Mouse (Mus musculus) kidney, embryonic 15.5 days (tissue): ENCODE data around the gene A230072I06Rik. TPM values are rescaled to one million over a fixed set of nuclear protein-coding genes. Genes with fewer than 3 reads are reported as not detected.

ENCODE experiments used
- ATAC-seq: fragments of 200-750 bp; cut with Nextera tagmentation; replicated peaks from 2 replicates; pipeline ENCODE4 v1.8.0; 2017; ENCODE audit warnings: moderate TSS enrichment; ENCODE audit not compliant: low FRiP score
- H3K27ac ChIP-seq: fragments of 300-500 bp; sonication (generic); 2 replicates; pipeline ENCODE4 v1.5.1; 2015; ENCODE audit warnings: mild to moderate bottlenecking, inconsistent platforms
- H3K27me3 ChIP-seq: fragments of 300-500 bp; sonication (generic); 2 replicates; pipeline ENCODE4 v1.6.1; 2015; ENCODE audit warnings: inconsistent platforms
- H3K36me3 ChIP-seq: fragments of 300-500 bp; sonication (generic); 2 replicates; pipeline ENCODE4 v1.6.1; 2015; ENCODE audit warnings: inconsistent platforms
- H3K4me1 ChIP-seq: fragments of 300-500 bp; sonication (generic); 2 replicates; pipeline ENCODE4 v1.6.1; 2015; ENCODE audit warnings: inconsistent platforms
- H3K4me2 ChIP-seq: fragments of 300-500 bp; sonication (generic); 2 replicates; pipeline ENCODE4 v1.6.1; 2015; ENCODE audit warnings: moderate library complexity, mild to moderate bottlenecking, inconsistent platforms
- H3K4me3 ChIP-seq: fragments of 300-500 bp; sonication (generic); replicated peaks from 2 replicates; pipeline ENCODE4 v1.5.1; 2015; ENCODE audit warnings: mild to moderate bottlenecking, inconsistent platforms
- H3K9ac ChIP-seq: fragments of 300-500 bp; sonication (generic); 2 replicates; pipeline ENCODE4 v1.6.1; 2015; ENCODE audit warnings: mild to moderate bottlenecking, inconsistent platforms
- H3K9me3 ChIP-seq: fragments of 300-500 bp; sonication (generic); replicated peaks from 2 replicates; pipeline ENCODE4 v1.6.1; 2016; ENCODE audit warnings: inconsistent platforms
- WGBS: fragments of 180-500 bp; shearing (Covaris S2); methylation state at CpG from one replicate; pipeline ENCODE4 v1.1.7; 2015; ENCODE audit warnings: mixed read lengths; 5-methylcytosine and 5-hydroxymethylcytosine counted together
- polyA plus RNA-seq: library from polyadenylated mRNA; unstranded; fragments of >200 nt; fragmentation: Nextera tagmentation; extraction: Ambion mirVana; gene quantifications from 2 replicates; pipeline ENCODE4 v1.2.1, GENCODE M21; 2015

A230072I06Rik gene
- not detected in 2 replicates for polyA plus RNA-seq

- ATAC-seq, result no peak
- H3K36me3 ChIP-seq, result no peaks in the 10 kb centered on the region
- H3K4me1 ChIP-seq, result peaks cover 18% of the 10 kb centered on the region
- no peak within 1 kb of the TSS for H3K9ac ChIP-seq
- no peaks in the 10 kb centered on the region for H3K9me3 ChIP-seq
- 38% methylated on average over 12 of the region's 12 CpGs for WGBS
- peak within 1 kb of the TSS; percentile 30; the same call in 1 of the 2 replicates for H3K27ac ChIP-seq
- H3K4me3 ChIP-seq, result no peak within 1 kb of the TSS
- H3K4me2 ChIP-seq, result 0 out of 2 replicates have a peak within 1 kb of the TSS, but pooled peaks have one; percentile 7
- peaks cover 33% of the 10 kb centered on the region for H3K27me3 ChIP-seq
These were observed at the start of gene A230072I06Rik for GRCm38 (mm10) chr8:12278663-12279312. Gene A230072I06Rik, plus strand, starts transcription at chr8:12278819.

- Histone ChIP-seq H3K36me3 (no peaks in the 10 kb centered on the region), H3K9ac (no peak overlapping the region), H3K27ac (no peak overlapping the region), H3K27me3 (no peaks in the 10 kb centered on the region), H3K4me1 (no peaks in the 10 kb centered on the region), H3K4me3 (no peak overlapping the region), H3K9me3 (no peaks in the 10 kb centered on the region), H3K4me2 (no peak overlapping the region)
- ATAC-seq, result no peak
- WGBS, result 57% methylated on average over 11 of the region's 11 CpGs
These were observed 44.6 kb upstream of the A230072I06Rik start for GRCm38 (mm10) chr8:12234039-12234438.

- Histone ChIP-seq H3K27me3 (peaks cover 2% of the 10 kb centered on the region; the same call in 1 of the 2 replicates), H3K36me3 (no peaks in the 10 kb centered on the region), H3K27ac (no peak overlapping the region), H3K9ac (no peak overlapping the region), H3K4me1 (no peaks in the 10 kb centered on the region), H3K9me3 (no peaks in the 10 kb centered on the region), H3K4me3 (no peak overlapping the region), H3K4me2 (no peak overlapping the region)
- WGBS, result 84% methylated on average over 7 of the region's 7 CpGs
- no peak for ATAC-seq
These were observed 39.8 kb upstream of the A230072I06Rik start for GRCm38 (mm10) chr8:12238775-12239174.

- no peak overlapping the region for H3K4me2 ChIP-seq
- H3K9me3 ChIP-seq, result no peaks in the 10 kb centered on the region
- 63% methylated on average over 9 of the region's 9 CpGs for WGBS
- no peak overlapping the region for H3K4me3 ChIP-seq
- H3K36me3 ChIP-seq, result no peaks in the 10 kb centered on the region
- ATAC-seq, result no peak
- H3K27me3 ChIP-seq, result peaks cover 2% of the 10 kb centered on the region; the same call in 1 of the 2 replicates
- no peak overlapping the region for H3K27ac ChIP-seq
- H3K4me1 ChIP-seq, result no peaks in the 10 kb centered on the region
- H3K9ac ChIP-seq, result no peak overlapping the region
These were observed 38.5 kb upstream of the A230072I06Rik start for GRCm38 (mm10) chr8:12240143-12240542.

DNA sequence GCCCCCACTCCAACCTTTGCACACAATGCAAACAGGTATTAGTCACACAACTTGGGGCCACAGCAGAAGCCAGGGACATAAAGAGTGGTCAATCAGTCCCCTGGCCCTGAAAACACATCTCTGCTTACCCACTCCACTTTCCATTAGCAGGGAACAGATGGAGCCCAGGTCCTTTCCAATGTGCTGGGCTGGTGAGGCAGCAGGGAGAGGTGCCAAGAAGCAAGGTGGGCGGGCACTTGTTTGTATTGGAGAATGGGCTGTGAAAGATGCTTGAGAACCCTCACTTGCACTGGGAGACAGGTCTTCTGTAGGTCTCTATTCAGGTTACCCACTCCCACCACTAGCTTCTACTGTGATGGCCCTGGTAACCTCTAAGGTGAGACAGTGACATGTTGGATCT is 34.9 kb upstream of the A230072I06Rik start:
- H3K36me3 ChIP-seq, result no peaks in the 10 kb centered on the region
- peaks cover 2% of the 10 kb centered on the region; the same call in 1 of the 2 replicates for H3K27me3 ChIP-seq
- H3K9me3 ChIP-seq, result no peaks in the 10 kb centered on the region
- no peak overlapping the region for H3K27ac ChIP-seq
- H3K4me1 ChIP-seq, result no peaks in the 10 kb centered on the region
- H3K4me2 ChIP-seq, result no peak overlapping the region
- H3K4me3 ChIP-seq, result no peak overlapping the region
- WGBS, result 87% methylated on average over 1 of the region's 1 CpGs
- H3K9ac ChIP-seq, result no peak overlapping the region
- no peak for ATAC-seq

DNA sequence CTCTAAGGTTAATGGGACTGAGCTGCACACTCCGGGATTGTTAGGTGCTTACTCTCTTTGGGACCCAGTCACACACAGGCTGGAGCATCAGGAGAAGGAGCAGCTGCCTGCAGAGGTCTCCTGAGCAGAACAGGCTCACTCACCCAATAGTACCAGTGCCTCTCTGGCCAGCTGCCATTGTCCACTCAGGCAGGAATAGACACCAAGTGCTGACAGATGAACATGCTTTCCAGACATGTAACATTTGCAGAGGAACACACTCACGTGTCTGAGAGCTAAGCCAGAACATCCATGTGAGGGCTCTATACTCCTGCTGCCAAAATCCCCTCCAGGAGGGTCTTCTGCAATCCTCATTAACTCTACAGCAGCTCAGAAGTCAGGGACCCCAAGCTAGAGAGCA is 18.7 kb upstream of the A230072I06Rik start:
- ATAC-seq, result no peak
- H3K9me3 ChIP-seq, result no peaks in the 10 kb centered on the region
- WGBS, result 80% methylated on average over 2 of the region's 2 CpGs
- H3K27me3 ChIP-seq, result peaks cover 6% of the 10 kb centered on the region
- no peak overlapping the region for H3K9ac ChIP-seq
- no peak overlapping the region for H3K4me3 ChIP-seq
- H3K36me3 ChIP-seq, result no peaks in the 10 kb centered on the region
- H3K4me1 ChIP-seq, result no peaks in the 10 kb centered on the region
- H3K4me2 ChIP-seq, result no peak overlapping the region
- no peak overlapping the region for H3K27ac ChIP-seq

- Histone ChIP-seq H3K9ac (no peak overlapping the region), H3K4me2 (no peak overlapping the region), H3K4me3 (no peak overlapping the region), H3K36me3 (no peaks in the 10 kb centered on the region), H3K4me1 (no peaks in the 10 kb centered on the region), H3K27ac (no peak overlapping the region), H3K27me3 (peaks cover 8% of the 10 kb centered on the region), H3K9me3 (no peaks in the 10 kb centered on the region)
- ATAC-seq, result no peak
- WGBS, result 73% methylated on average over 6 of the region's 6 CpGs
These were observed 18.1 kb upstream of the A230072I06Rik start for GRCm38 (mm10) chr8:12260476-12261029.

DNA sequence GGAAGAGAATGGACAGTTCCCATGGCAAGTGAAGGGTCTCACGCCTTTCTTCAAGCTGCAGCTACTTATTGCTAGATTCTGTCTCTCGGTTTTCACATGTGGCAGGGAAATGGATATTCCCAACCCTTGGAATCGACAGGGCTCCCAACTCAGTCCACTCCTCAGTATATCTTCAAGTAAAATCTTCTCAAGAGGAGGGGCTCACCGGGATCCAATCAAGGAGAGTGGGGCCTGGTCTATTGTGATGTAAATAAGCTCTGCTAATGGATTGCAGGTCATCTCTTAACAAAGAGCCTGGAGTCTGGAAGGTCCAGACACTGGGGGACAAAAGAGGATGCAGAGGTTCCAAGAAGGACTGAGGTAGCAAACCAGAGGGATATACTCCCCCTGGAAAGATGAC is 17.1 kb upstream of the A230072I06Rik start:
- Histone ChIP-seq H3K27ac (no peak overlapping the region), H3K4me2 (no peak overlapping the region), H3K4me1 (no peaks in the 10 kb centered on the region), H3K36me3 (no peaks in the 10 kb centered on the region), H3K9me3 (no peaks in the 10 kb centered on the region), H3K4me3 (no peak overlapping the region), H3K9ac (no peak overlapping the region), H3K27me3 (peaks cover 15% of the 10 kb centered on the region)
- ATAC-seq, result no peak
- WGBS, result 68% methylated on average over 4 of the region's 4 CpGs

DNA sequence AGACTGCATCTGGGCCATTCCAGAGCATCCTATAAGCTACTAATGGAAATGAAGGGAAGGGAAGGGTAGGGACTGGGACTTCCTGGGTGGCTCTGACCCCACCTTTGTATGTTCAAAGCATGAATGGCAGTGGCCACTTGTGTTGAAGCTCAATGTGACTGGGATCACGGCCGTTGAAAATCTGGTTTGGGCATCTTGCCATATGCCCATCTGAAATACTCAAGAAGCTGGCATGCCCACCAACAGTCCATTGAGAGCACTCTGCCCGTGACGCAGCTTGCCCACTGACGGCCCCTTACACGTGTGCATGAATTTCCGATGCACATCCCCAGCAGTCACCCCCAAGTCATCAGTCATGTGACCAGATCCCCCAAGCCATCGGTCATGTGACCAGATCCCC is 13.6 kb upstream of the A230072I06Rik start:
- H3K4me3 ChIP-seq, result no peak overlapping the region
- no peak overlapping the region for H3K4me2 ChIP-seq
- no peaks in the 10 kb centered on the region for H3K4me1 ChIP-seq
- H3K27ac ChIP-seq, result no peak overlapping the region
- no peak for ATAC-seq
- H3K36me3 ChIP-seq, result no peaks in the 10 kb centered on the region
- no peak overlapping the region for H3K9ac ChIP-seq
- H3K9me3 ChIP-seq, result no peaks in the 10 kb centered on the region
- WGBS, result 95% methylated on average over 8 of the region's 8 CpGs
- H3K27me3 ChIP-seq, result peaks cover 28% of the 10 kb centered on the region

- Histone ChIP-seq H3K4me3 (no peak overlapping the region), H3K9me3 (no peaks in the 10 kb centered on the region), H3K27ac (no peak overlapping the region), H3K4me1 (no peaks in the 10 kb centered on the region), H3K27me3 (peaks cover 49% of the 10 kb centered on the region), H3K4me2 (no peak overlapping the region), H3K36me3 (no peaks in the 10 kb centered on the region), H3K9ac (no peak overlapping the region)
- ATAC-seq, result no peak
- 33% methylated on average over 5 of the region's 5 CpGs for WGBS
These were observed 10.8 kb upstream of the A230072I06Rik start for GRCm38 (mm10) chr8:12267863-12268262.

DNA sequence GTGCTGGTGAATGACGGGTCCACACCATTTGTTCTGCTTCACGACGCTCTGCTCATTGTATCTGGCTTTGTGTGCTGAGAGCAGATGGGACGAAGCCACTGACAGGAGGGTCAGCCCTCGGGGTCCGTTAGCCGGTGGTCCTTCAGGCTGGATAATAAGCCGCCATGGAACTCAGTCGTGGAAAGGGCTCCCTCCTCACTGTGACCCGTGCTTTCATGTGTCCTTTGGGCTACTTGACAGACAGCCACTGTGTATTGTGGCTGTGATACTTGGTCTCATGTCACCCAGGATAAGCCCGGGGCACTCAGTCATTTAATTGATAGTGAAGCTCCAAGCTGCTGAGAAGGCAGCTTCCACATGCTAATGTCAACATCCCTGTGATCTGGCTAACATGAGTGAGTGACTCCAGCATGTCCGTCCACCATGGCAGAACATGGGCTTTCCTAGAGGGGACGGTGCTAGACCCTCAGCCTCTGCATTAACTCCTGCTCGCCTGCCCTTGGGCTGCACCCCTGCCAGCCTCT is 10.3 kb upstream of the A230072I06Rik start:
- Histone ChIP-seq H3K27ac (no peak overlapping the region), H3K9ac (no peak overlapping the region), H3K9me3 (no peaks in the 10 kb centered on the region), H3K36me3 (no peaks in the 10 kb centered on the region), H3K27me3 (peaks cover 52% of the 10 kb centered on the region), H3K4me2 (no peak overlapping the region), H3K4me3 (no peak overlapping the region), H3K4me1 (no peaks in the 10 kb centered on the region)
- ATAC-seq, result no peak
- 27% methylated on average over 14 of the region's 14 CpGs for WGBS

DNA sequence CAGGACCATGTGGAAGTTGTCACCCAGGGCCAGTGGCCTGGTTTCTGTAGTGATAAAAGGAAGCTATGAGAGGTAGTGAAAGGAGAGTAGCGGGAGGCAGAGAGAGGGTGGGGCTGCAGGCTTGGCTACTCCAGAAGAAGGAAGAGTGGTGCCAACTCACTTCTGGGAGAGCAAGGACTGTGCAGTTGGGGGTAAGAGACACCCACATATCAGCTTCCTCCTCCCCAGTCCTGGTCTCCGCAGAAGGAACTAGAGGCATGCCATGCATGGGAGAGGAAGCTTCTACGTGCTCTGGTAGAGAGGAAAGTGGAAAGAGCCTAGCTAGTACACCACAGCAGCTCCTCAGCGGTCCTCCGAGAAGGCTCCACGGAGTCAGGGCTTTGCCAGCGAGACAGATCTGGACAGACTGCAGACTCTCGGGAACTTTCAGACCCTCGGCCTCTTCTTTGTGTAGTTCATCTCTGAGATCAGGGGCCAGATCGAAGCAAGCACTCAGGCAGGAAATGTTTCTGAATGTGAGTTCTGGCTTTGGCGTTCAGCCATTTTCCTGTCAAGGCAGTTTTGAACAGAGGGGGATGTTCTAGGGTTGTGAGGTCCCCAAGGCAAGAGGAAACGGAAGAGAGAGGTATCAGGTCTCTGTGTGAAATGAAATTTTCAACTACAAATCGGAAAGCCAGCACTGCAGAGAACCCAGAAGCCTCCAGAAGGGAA is 1.0 kb downstream of the A230072I06Rik start:
- WGBS, result 43% methylated on average over 13 of the region's 13 CpGs
- H3K36me3 ChIP-seq, result no peaks in the 10 kb centered on the region
- no peak overlapping the region for H3K4me3 ChIP-seq
- H3K4me1 ChIP-seq, result peaks cover 18% of the 10 kb centered on the region
- no peaks in the 10 kb centered on the region for H3K9me3 ChIP-seq
- H3K27me3 ChIP-seq, result peaks cover 33% of the 10 kb centered on the region
- H3K27ac ChIP-seq, result peak overlapping the region; percentile 30; the same call in 1 of the 2 replicates
- 0 out of 2 replicates have a peak overlapping the region, but pooled peaks have one; percentile 7 for H3K4me2 ChIP-seq
- H3K9ac ChIP-seq, result no peak overlapping the region
- ATAC-seq, result 0 out of 2 replicates have a peak, but pooled peaks have one; percentile 18
